Mouse (Mus musculus): Measurements from ENCODE around the gene Sox5.

Sox5 gene

DNA sequence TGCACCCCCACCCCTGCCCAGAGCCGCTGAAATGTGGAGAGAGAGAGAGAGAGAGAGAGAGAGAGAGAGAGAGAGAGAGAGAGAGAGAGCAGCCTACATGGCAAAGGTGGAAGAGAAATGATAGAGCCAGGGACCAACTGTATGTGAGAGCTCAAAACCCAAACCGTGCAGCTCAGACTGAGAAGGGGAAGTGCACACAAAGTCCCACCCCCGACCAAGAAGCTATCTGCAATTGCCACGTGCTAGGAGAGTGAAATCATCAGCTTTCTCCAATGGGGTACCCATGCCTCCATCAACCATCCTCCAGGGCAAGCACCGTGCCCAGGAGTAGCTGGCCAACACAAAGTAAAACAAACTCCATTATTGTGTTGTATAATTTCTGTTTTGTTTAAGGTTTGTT lies 220.1 kb downstream of the Sox5 start:
- DNase-seq, result no peak

- no peak for DNase-seq
These were observed 221.6 kb downstream of the Sox5 start for GRCm38 (mm10) chr6:144560211-144560610.

GRCm38 (mm10) chr6:144553476-144553875 lies 228.3 kb downstream of the Sox5 start:
- DNase-seq, result no peak

- no peak for DNase-seq
These were observed 232.8 kb downstream of the Sox5 start for GRCm38 (mm10) chr6:144548991-144549390.

GRCm38 (mm10) chr6:144547141-144547540 lies 234.6 kb downstream of the Sox5 start:
- no peak for DNase-seq

DNA sequence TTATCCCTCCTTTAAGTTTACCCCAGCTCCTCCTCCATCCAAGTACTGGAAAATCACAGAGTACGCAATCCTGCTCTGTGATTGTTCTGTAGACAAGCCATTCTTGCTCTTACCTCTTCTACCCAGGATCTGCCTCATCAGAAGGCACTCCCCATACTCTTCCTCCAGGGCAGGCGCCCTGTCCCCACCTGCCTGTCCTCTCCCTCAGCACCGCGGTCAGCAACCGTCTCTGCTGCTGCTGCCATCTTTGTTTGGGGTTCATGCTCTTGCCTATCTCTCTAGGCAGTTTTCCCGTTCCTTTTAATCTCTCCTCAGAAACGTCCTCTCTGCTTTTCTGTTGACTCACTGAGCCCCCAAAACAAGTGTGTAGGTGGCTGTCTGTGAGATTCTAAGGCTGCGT lies 236.2 kb downstream of the Sox5 start:
- no peak for DNase-seq

DNA sequence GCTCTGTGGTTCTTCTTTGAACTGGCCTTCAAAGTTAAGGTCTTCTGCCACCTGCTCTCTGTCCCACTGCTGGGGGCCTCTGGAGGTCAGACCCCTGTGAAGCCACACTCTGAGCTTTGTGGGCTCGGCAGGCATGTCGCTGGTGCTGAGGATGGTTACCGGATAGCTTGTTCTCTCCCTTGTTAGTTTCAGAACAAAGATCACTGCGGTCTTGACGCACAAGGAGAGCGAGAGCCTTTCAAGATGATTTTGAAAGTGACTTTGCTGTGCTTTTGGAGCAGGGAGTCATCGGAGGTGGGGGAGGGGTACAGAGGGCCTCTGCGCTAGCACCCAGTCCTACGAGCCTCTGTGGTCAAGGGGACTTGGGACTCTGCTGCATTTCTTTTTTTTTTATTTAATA lies 240.5 kb downstream of the Sox5 start:
- no peak for DNase-seq

GRCm38 (mm10) chr6:144539439-144540192 lies 242.2 kb downstream of the Sox5 start:
- no peak for DNase-seq

DNA sequence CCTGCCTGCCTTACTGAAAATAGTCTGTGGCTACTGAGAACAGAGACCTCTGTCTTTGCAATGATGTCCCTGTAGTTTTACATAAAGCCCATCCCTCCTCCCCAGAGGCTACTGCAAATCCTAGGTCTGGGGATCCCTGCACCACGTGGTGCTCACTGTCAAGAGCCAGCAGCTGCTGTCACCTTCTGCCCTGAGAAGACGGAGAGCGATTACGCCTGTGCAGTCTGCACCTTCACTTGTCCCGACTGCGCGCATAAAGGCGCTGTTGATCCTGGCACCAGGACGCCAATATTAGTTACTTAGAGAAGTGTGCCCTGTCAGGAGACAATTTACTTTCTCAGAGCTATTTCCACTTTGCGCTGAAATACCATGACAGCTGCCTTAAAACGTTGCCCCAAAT lies 258.3 kb downstream of the Sox5 start:
- DNase-seq, result no peak

DNA sequence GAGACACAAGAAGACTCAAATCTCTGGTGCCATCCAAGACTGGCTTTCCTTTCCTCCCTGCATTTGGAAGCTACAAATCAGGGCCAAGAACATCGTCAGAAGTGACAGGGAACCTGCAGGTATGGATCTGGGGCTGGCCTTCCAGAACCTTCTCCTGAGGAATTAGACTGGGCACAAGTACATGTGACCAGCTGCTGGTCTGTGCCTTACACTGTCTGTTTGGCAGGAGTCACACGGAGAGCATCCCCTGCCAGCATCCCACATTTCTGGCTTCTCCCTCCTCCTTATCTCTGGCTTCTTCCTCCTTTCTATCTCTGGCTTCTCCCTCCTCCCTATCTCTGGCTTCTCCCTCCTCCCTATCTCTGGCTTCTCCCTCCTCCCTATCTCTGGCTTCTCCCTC lies 263.0 kb downstream of the Sox5 start:
- no peak for DNase-seq

- DNase-seq, result no peak
These were observed 265.9 kb downstream of the Sox5 start for GRCm38 (mm10) chr6:144515905-144516304.

DNA sequence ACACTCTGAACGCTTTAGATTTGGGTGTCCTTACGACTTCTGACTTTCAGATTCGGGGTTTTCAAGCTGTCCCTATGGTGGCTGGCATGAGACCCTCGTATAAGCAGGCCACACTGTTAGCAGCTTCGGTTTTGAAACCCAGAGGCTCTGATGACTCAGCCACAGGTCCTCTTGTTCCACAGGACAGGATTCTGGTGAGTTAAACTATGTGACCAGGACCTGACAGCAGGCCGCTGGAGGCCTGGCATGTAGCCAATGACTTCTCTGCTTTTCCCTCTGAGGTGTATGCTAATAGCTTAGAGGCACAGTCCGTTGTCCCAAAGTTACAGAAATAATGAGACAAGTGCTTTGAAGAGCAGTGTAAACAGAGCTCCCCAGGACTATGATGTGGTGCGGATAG lies 268.0 kb downstream of the Sox5 start:
- no peak for DNase-seq

- no peak for DNase-seq
These were observed 269.9 kb downstream of the Sox5 start for GRCm38 (mm10) chr6:144511925-144512324.

- DNase-seq, result no peak
These were observed 271.6 kb downstream of the Sox5 start for GRCm38 (mm10) chr6:144510147-144510546.

GRCm38 (mm10) chr6:144504197-144504551 lies 277.6 kb downstream of the Sox5 start:
- DNase-seq, result no peak

DNA sequence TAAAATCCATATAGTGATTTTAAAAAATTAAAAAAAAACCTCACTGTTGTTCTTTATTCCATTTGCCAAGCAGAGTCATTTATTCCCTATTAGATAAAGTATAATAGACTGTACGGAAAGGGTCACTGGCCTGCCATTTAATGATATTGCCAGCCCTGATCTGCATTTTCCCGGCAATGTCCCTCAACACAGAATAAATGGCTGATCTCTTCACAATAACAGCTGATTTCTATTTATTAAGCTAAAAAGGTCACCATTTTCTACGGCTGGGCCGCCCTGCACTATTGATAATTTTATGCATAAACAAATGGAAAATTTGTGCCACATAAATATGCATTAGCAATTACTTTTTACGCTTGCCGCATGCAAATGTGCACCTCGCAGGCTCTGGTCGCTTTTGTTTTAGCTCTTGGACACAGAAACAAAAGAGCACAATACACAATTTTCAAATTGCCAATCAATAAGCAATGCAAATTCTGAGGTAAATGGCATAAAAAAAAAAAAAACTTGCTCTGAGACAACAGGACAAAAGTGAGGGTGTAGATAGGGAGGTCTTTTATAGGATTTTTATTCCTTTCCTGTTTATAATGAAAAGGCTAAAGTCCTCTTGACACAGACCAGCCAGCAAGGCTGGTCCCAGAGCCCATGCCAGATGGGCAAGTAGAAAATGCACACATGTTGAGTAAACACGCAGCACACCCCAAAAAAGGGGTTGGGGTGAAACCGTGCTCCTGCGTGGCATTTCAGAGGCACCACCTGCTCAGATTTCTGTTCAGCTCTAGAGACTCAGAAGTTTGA lies 278.2 kb downstream of the Sox5 start:
- no peak for DNase-seq

GRCm38 (mm10) chr6:144501439-144501838 lies 280.3 kb downstream of the Sox5 start:
- no peak for DNase-seq

GRCm38 (mm10) chr6:144498177-144498576 lies 283.6 kb downstream of the Sox5 start:
- DNase-seq, result no peak

- no peak for DNase-seq
These were observed 289.9 kb downstream of the Sox5 start for GRCm38 (mm10) chr6:144491761-144492415.

- DNase-seq, result no peak
These were observed 290.9 kb downstream of the Sox5 start for GRCm38 (mm10) chr6:144490896-144491295.

DNA sequence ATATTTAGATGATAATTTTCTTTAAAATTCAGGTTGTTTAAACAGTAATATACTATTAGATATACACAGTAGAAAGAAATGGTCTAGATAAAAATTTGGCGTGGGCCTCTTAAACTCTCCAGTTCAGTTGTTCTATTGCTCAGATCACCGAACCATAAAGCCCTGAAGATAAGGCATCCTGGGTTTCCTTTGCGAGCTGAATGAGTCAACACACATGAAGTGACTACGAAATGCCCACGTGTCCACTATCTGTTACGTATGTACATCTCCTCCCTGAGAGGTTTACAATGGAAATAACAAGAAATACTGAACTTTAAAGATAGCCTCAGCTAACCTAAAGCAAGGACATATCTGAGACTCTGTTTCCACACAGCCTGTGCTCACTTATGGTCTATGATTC lies 296.2 kb downstream of the Sox5 start:
- DNase-seq, result no peak

DNA sequence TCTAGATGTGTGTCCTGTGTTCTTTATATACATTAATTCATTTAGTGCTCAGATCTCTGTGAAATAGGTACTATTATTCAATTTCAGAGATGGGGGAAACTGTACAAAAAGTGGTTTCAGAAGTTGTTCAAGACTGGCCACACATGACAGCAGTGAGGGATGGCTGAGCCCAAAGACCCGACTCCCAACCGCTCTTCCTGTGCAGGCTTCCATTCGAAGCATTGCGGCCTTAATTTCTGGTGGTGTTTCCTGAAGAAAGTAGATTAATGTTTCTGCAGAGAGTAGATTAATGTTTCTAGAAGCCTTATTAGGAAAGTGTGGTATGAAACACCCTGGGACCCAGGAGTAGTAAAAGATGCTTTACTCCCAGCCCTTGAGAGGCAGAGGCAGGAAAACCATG lies 298.6 kb downstream of the Sox5 start:
- DNase-seq, result no peak

DNA sequence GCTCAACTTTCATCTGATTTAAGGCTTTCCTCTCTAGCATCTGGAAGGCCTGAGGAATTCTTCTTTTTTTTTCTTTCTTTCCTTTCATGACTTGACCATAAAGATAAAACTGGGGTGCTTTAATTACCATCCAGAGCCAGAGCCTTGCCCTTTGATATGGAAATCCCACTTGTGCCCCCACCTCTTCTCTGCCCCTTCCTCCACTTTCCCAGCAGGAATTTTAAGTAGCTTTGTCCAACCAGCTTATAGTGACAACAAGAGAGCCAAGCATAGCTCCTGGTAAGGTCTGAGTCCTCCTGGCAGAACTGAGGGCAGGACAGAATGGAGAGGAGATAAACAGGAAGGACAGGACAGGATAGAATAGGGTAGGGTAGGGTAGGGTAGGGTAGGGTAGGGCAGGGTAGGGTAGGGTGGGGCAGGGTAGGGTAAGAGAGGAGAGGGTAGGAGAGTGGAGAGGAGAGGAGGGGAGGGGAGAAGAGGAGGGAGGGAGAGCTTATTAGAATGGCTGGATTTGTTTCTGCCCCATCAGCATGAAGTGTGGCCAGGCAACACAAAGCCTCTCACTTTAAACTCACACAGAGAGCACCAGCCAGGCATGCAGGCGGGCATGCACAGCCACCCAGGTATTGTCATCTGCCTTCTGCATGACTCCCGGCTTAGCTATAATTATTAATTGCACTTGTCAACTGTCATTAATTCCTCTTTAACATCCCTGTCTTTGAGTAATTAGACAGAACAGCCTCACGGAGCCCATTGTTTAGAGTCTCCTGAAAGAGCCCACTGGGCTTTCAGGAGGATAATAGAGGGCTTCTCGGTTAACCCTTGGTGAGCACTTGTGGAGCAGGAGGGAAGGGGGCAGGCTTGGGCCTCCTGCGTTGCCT lies 300.9 kb downstream of the Sox5 start:
- no peak for DNase-seq

All from spleen, adult 18-20 months (tissue).